Mouse (Mus musculus) T-helper 2 cell (primary cell): Measurements from ENCODE around the gene Slc16a5.
"Not testable (repeated sequence)": the region's sequence is repeated elsewhere in the genome, so short reads cannot be mapped to it uniquely, and the experiment has no call there.

Source experiments
- in situ Hi-C: fragments of 300-600 bp; cut with MboI, MseI; formaldehyde crosslinking; loops from one replicate; pipeline ENCODE4 v1.15.1; 2025; ENCODE audit warnings: high pct_unique_total_duplicates

Gene Slc16a5

GRCm38 (mm10) chr11:115447321-115447885 is 14.9 kb upstream of the Slc16a5 start:
- in situ Hi-C loops = no loop called here

GRCm38 (mm10) chr11:115448075-115448474 is 14.2 kb upstream of the Slc16a5 start:
- in situ Hi-C loops = no loop called here

- in situ Hi-C loops = no loop called here
Observed at GRCm38 (mm10) chr11:115448998-115449397, 13.3 kb upstream of the Slc16a5 start.

- in situ Hi-C loops = no loop called here
Observed at GRCm38 (mm10) chr11:115450176-115450575, 12.1 kb upstream of the Slc16a5 start.

- in situ Hi-C loops = no loop called here
Observed at GRCm38 (mm10) chr11:115451781-115452241, 10.5 kb upstream of the Slc16a5 start.

GRCm38 (mm10) chr11:115452281-115452860 is 9.9 kb upstream of the Slc16a5 start:
- in situ Hi-C loops = no loop called here

- in situ Hi-C loops = no loop called here
Observed at GRCm38 (mm10) chr11:115453306-115453705, 9.0 kb upstream of the Slc16a5 start.

- in situ Hi-C loops = not testable (repeated sequence)
Observed at GRCm38 (mm10) chr11:115454822-115455221, 7.5 kb upstream of the Slc16a5 start.

GRCm38 (mm10) chr11:115455619-115456018 is 6.7 kb upstream of the Slc16a5 start:
- in situ Hi-C loops = no loop called here

- in situ Hi-C loops = no loop called here
Observed at GRCm38 (mm10) chr11:115456182-115456581, 6.1 kb upstream of the Slc16a5 start.

- in situ Hi-C loops = no loop called here
Observed at GRCm38 (mm10) chr11:115457405-115457804, 4.9 kb upstream of the Slc16a5 start.

GRCm38 (mm10) chr11:115460976-115461375 is 1.3 kb upstream of the Slc16a5 start:
- in situ Hi-C loops = no loop called here

GRCm38 (mm10) chr11:115461846-115462242 is 430 bp upstream of the Slc16a5 start:
- in situ Hi-C loops = no loop called here

- in situ Hi-C loops = no loop called here
Observed at GRCm38 (mm10) chr11:115463397-115463796, 1.1 kb downstream of the Slc16a5 start.

GRCm38 (mm10) chr11:115464851-115465250 is 2.6 kb downstream of the Slc16a5 start:
- in situ Hi-C loops = loop anchor here (5.0 kb wide), 1 partner anchor 103 kb away; no protein-coding TSS in a partner anchor

GRCm38 (mm10) chr11:115467217-115467618 is 4.9 kb downstream of the Slc16a5 start:
- in situ Hi-C loops = loop anchor here (5.0 kb wide), 1 partner anchor 105 kb away; no protein-coding TSS in a partner anchor

- in situ Hi-C loops = loop anchor here (5.0 kb wide), 1 partner anchor 40 kb away; no protein-coding TSS in a partner anchor
Observed at GRCm38 (mm10) chr11:115472183-115472582, 9.9 kb downstream of the Slc16a5 start.

GRCm38 (mm10) chr11:115473626-115474275 is 11.5 kb downstream of the Slc16a5 start:
- in situ Hi-C loops = loop anchor here (5.0 kb wide), 1 partner anchor 41 kb away; no protein-coding TSS in a partner anchor

- in situ Hi-C loops = loop anchor here (25.0 kb wide), 1 partner anchor 937 kb away; the partner anchor contains the start of gene Rnf157
Observed at GRCm38 (mm10) chr11:115475025-115475757, 12.9 kb downstream of the Slc16a5 start, which contains the start of gene Armc7. Gene Armc7 (plus strand): TSS chr11:115475667.

- in situ Hi-C loops = loop anchor here (25.0 kb wide), 1 partner anchor 937 kb away; the partner anchor contains the start of gene Rnf157
Observed at GRCm38 (mm10) chr11:115475758-115476237, 13.5 kb downstream of the Slc16a5 start.

GRCm38 (mm10) chr11:115476630-115477029 is 14.4 kb downstream of the Slc16a5 start:
- in situ Hi-C loops = loop anchor here (25.0 kb wide), 1 partner anchor 936 kb away; the partner anchor contains the start of gene Rnf157
